Mouse (Mus musculus) midbrain, embryonic 16.5 days (tissue): ENCODE measurements at regions not wholly inside any gene's neighbourhood (a gene's known extent, or its start where the extent isn't known, plus 50 kb on each side); places are given as distances from the start of the nearest gene placed in this dataset.

Experiments used
- ATAC-seq: fragments of 200-750 bp; cut with Nextera tagmentation; 2 replicates; pipeline ENCODE4 v1.8.0; 2017; ENCODE audit warnings: moderate TSS enrichment
- H3K27ac ChIP-seq: fragments of 300-500 bp; sonication (generic); 2 replicates; pipeline ENCODE4 v1.5.1; 2014; ENCODE audit warnings: mild to moderate bottlenecking, low read length, mixed read lengths
- H3K27me3 ChIP-seq: fragments of 300-500 bp; sonication (generic); 2 replicates; pipeline ENCODE4 v1.6.1; 2014; ENCODE audit warnings: low read depth, low read length, mixed read lengths; ENCODE audit not compliant: control insufficient read depth, insufficient read depth
- H3K36me3 ChIP-seq: fragments of 300-500 bp; sonication (generic); 2 replicates; pipeline ENCODE4 v1.6.1; 2014; ENCODE audit warnings: mild to moderate bottlenecking, low read length, moderate library complexity, mixed read lengths; ENCODE audit not compliant: control insufficient read depth, insufficient read depth
- H3K4me1 ChIP-seq: fragments of 300-500 bp; sonication (generic); 2 replicates; pipeline ENCODE4 v1.6.1; 2014; ENCODE audit warnings: mild to moderate bottlenecking, low read length, mixed read lengths; ENCODE audit not compliant: control insufficient read depth, insufficient read depth
- H3K4me2 ChIP-seq: fragments of 300-500 bp; sonication (generic); 2 replicates; pipeline ENCODE4 v1.6.1; 2014; ENCODE audit warnings: mild to moderate bottlenecking, low read length, mixed read lengths
- H3K4me3 ChIP-seq: fragments of 300-500 bp; sonication (generic); 2 replicates; pipeline ENCODE4 v1.5.1; 2014; ENCODE audit warnings: low read depth, mild to moderate bottlenecking, low read length, moderate library complexity, mixed read lengths
- H3K9ac ChIP-seq: fragments of 300-500 bp; sonication (generic); 2 replicates; pipeline ENCODE4 v1.6.1; 2014; ENCODE audit warnings: low read depth, low read length, mixed read lengths
- H3K9me3 ChIP-seq: fragments of 300-500 bp; sonication (generic); replicated peaks from 2 replicates; pipeline ENCODE4 v1.6.1; 2014; ENCODE audit warnings: mild to moderate bottlenecking, low read length, mixed read lengths; ENCODE audit not compliant: control insufficient read depth, poor library complexity, severe bottlenecking
- WGBS: fragments of 180-500 bp; shearing (Covaris S2); extraction: QIAGEN DNeasy Blood & Tissue Kit; methylation state at CpG from one replicate; pipeline ENCODE4 v1.1.7; 2014; 5-methylcytosine and 5-hydroxymethylcytosine counted together

DNA sequence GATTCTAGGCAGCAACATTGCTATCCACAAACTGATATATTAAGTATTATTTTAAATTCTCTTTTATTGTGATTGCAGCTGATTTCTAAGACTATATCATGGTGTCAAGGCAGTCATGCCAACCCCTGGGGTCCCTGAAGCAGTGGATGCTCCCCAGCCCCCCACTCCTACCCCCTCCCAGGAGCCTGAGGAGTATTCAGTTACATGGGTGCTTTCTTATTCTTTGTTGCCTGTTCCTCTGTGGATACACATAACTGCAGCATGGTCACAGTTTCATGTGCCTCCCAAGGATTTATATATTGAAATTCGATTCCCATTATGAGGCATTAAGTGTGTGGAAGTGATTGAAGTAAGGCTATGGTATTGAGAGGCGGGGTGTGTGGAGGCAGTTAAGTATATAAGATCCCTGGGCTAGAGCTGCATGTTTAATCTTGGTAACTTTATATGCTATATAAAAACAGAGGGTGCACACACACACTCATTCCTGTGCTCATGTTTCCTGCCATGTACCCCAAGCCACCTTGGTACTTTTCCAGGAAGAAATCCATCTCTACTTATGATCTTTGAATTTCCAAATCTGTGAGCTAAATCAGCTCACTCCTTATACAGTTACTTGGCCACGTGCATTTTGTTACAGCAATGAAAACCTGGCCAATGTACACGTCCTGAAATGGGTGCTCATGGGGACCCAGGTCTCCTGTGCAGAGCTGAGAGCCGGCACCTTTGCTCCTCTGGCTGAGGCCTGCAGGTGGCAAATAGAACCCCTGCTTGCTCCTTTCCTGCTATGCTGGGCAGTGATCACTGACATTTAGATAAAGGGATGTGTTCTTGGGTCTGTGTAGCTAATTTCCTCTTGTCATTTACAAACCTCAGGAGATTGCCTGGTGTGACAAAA, 259.0 kb downstream of the Nek10 start:
- no peaks in the 10 kb centered on the region for H3K36me3 ChIP-seq
- no peak overlapping the region for H3K9ac ChIP-seq
- no peaks in the 10 kb centered on the region for H3K27me3 ChIP-seq
- WGBS: 63% methylated on average over 5 of the region's 5 CpGs
- H3K4me1 ChIP-seq: 0 out of 2 replicates have a peak, but pooled peaks cover 4% of the 10 kb centered on the region
- no peak overlapping the region for H3K4me2 ChIP-seq
- no peak overlapping the region for H3K4me3 ChIP-seq
- peak; percentile 8; the same call in 1 of the 2 replicates for ATAC-seq
- H3K27ac ChIP-seq: no peak overlapping the region
- H3K9me3 ChIP-seq: no peaks in the 10 kb centered on the region

DNA sequence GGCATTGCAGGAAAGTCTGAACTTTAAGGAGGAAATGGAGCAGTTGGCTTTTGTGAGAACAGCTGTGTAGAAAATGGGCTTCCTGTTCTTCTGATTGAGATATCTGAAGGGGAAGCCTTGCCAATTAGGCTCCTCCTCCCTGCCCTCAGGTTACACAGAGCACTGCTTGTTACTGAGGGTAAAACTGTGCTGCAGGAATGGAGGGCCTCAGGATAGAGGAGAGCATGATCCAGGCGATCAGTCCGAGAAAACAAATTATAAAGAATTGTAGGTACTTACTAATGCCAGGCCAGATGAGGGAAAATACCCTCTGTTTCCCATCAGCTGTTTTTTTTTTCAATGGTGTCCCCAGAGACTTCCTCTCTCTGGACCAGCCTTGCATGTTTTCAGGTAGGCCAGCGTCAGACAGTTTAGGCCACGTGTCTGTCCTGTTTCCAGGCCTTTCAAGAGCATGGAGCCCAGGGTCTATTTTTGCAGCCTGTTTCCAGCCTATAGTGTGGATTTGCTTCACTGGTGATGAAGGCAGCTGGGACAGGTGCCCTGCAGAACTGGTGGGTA, 259.7 kb downstream of the Nek10 start:
- Histone ChIP-seq H3K9me3 (no peaks in the 10 kb centered on the region), H3K9ac (no peak overlapping the region), H3K4me1 (0 out of 2 replicates have a peak, but pooled peaks cover 4% of the 10 kb centered on the region), H3K36me3 (no peaks in the 10 kb centered on the region), H3K27me3 (no peaks in the 10 kb centered on the region), H3K4me2 (no peak overlapping the region), H3K4me3 (no peak overlapping the region), H3K27ac (no peak overlapping the region)
- peak; percentile 72; the same call in 1 of the 2 replicates for ATAC-seq
- 49% methylated on average over 4 of the region's 4 CpGs for WGBS

DNA sequence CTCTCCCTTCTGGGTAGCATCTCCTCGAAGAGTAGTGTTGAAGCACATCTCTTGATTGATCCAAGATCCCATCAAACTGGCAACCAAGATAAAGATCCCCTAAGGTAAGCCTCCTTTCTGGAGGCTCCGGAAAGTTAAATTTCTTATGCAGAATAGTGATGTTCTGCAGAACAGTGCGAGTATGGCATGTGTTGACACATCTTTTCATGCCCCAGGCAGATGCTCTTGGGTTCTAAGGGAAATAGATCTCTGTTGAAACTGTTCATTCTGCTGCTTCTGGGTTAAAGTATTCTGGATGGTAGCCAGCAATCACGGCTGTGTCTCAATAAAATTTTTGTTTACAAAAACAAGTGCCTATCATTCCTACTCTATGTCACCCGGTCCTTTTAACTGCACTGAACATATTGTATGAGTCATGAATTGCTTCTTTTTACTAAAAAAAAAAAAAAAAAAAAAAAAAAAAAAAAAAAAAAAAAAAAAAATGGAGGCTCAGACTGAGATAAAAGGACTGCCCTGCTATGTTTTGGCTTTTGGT, 261.8 kb downstream of the Nek10 start:
- WGBS: 79% methylated on average over 5 of the region's 5 CpGs
- Histone ChIP-seq H3K4me3 (no peak overlapping the region), H3K9ac (no peak overlapping the region), H3K9me3 (no peaks in the 10 kb centered on the region), H3K27me3 (no peaks in the 10 kb centered on the region), H3K4me2 (no peak overlapping the region), H3K4me1 (0 out of 2 replicates have a peak, but pooled peaks cover 4% of the 10 kb centered on the region), H3K36me3 (no peaks in the 10 kb centered on the region), H3K27ac (no peak overlapping the region)
- ATAC-seq: no peak

DNA sequence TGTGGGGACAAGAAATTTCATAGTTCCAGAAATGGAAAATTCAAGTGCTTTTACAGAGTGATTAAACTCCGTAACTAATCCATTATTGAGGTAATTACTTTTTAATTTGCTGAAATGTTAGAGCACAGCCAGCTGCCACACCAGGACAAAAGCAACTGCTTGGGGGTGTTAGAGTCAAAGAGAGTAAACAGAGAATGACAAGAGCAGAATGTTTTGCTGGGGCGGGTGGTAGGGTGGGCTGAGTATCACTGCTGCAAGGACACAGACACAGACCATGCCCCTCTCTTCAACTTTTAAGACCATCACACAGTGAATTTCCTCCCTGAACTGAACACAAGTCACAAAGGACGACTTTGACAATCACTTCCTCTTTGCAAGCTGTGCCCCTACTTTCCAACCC, 272.7 kb downstream of the Nek10 start:
- Histone ChIP-seq H3K9ac (no peak overlapping the region), H3K4me1 (no peaks in the 10 kb centered on the region), H3K4me2 (no peak overlapping the region), H3K4me3 (no peak overlapping the region), H3K27ac (no peak overlapping the region), H3K9me3 (no peaks in the 10 kb centered on the region), H3K36me3 (no peaks in the 10 kb centered on the region), H3K27me3 (no peaks in the 10 kb centered on the region)
- ATAC-seq: no peak
- 41% methylated on average over 3 of the region's 3 CpGs for WGBS

DNA sequence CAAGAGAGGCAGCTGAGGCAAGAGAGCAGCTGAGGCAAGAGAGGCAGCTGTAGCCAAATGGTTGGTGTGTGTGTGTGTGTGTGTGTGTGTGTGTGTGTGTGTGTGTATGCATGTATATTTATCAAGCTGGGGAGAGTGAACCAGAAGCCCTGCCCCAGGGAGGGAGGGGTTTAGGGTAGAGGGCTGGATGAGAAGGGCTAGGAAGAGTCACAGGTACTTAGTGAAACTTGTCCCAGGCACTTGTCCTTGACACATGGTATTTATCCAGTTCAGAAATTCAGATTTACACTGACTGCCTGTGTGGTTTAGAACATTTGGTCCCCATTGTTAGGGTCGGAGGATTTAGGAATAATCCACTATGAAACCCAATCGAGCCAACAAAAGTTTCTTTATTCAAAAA, 279.7 kb downstream of the Nek10 start:
- WGBS: 52% methylated on average over 2 of the region's 2 CpGs
- Histone ChIP-seq H3K27ac (no peak overlapping the region), H3K9me3 (no peaks in the 10 kb centered on the region), H3K4me1 (no peaks in the 10 kb centered on the region), H3K9ac (no peak overlapping the region), H3K27me3 (no peaks in the 10 kb centered on the region), H3K4me3 (no peak overlapping the region), H3K4me2 (no peak overlapping the region), H3K36me3 (no peaks in the 10 kb centered on the region)
- ATAC-seq: no peak

DNA sequence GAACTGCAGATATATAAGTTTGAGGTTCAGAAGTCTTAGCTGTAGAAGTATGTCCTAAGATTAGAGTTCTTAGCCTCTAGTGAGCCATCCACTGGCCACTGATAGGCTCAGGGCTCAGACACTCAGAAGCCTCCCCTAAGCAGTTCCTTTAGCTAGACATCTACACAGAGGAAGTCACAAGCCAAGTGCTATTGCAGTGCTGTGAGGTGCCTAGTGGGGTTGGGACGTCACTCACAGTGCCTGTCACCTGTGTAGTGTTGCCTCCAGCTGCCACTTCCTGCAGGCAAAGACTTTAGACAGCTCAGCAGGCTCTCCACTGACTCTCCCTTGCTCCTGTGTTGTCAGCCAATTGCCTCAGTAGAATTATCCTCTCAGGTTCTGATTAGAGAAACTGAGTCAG, 280.6 kb downstream of the Nek10 start:
- no peaks in the 10 kb centered on the region for H3K4me1 ChIP-seq
- 46% methylated on average over 1 of the region's 1 CpGs for WGBS
- ATAC-seq: no peak

DNA sequence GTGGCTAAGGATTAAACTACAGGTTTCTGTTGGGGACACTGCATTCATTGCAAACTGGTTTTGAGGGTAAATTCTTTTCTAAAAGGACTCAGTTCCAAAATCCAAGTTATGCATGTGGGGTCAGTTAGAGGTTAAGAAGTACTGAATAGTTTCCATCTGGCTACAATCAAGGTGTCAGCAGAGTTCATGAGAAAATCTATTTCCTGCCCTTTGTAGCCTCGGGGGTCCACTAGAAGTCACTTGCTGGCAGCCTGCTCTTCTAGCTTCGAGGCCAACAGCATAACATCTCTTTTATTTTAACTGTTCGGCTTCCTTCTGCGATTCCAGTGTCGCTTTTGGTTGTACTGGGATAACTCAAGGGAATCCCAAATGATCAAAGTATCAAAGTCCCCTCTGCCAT, 283.8 kb downstream of the Nek10 start:
- Histone ChIP-seq H3K4me2 (no peak overlapping the region), H3K36me3 (no peaks in the 10 kb centered on the region), H3K9me3 (no peaks in the 10 kb centered on the region), H3K4me3 (no peak overlapping the region), H3K4me1 (no peaks in the 10 kb centered on the region), H3K9ac (no peak overlapping the region), H3K27ac (no peak overlapping the region), H3K27me3 (no peaks in the 10 kb centered on the region)
- ATAC-seq: no peak
- WGBS: 69% methylated on average over 5 of the region's 5 CpGs

More for the DNA sequence above, 280.6 kb downstream of the Nek10 start:
- H3K9ac ChIP-seq: no peak overlapping the region
- H3K36me3 ChIP-seq: no peaks in the 10 kb centered on the region
- H3K27me3 ChIP-seq: no peaks in the 10 kb centered on the region
- no peak overlapping the region for H3K4me2 ChIP-seq
- H3K27ac ChIP-seq: no peak overlapping the region
- H3K9me3 ChIP-seq: no peaks in the 10 kb centered on the region
- H3K4me3 ChIP-seq: no peak overlapping the region

DNA sequence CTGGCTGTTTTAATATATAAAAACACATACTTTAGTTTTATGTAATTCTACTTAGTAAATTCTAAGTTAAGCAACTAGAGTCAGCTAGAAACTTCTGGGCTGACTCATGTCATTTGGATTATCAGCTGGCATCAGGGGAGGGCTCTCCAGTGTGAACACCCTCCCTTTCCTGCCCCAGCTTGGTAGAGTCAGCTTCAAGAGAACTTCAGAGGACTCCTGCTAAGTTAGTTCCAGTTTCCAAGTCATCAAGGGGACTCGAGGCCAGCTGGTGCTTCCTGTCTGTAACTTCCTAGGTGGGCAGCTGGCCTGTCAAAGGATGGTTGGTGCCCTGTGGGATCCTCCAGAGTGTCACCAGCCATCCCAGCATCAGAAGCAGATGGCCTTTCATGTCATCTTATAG, 293.6 kb downstream of the Nek10 start:
- Histone ChIP-seq H3K36me3 (no peaks in the 10 kb centered on the region), H3K27me3 (no peaks in the 10 kb centered on the region), H3K9me3 (0 out of 2 replicates have a peak, but pooled peaks cover 2% of the 10 kb centered on the region), H3K4me3 (no peak overlapping the region), H3K9ac (no peak overlapping the region), H3K27ac (no peak overlapping the region), H3K4me1 (no peaks in the 10 kb centered on the region), H3K4me2 (no peak overlapping the region)
- ATAC-seq: no peak
- 78% methylated on average over 1 of the region's 1 CpGs for WGBS

DNA sequence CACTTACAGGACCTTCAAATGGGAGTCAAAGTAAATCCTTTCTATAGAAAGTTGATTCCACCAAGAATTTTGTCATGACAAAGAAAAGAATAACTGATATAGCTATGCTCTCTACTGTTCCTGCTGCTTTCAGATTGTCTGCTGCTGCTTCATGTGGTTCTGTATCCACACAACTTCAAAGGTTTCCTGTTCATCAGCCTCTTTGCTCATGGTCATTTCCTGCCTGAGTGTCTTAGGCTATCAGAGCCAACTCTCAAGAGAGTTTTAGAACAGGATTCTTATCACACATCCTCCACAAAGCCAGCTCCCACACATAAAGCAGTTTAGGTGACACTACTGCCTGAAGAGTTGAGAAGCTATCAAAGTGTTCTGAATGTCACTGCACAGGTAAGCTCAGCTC, 296.7 kb downstream of the Nek10 start:
- Histone ChIP-seq H3K4me2 (no peak overlapping the region), H3K27me3 (no peaks in the 10 kb centered on the region), H3K36me3 (no peaks in the 10 kb centered on the region), H3K4me3 (no peak overlapping the region), H3K4me1 (no peaks in the 10 kb centered on the region), H3K9ac (no peak overlapping the region), H3K9me3 (0 out of 2 replicates have a peak, but pooled peaks cover 2% of the 10 kb centered on the region), H3K27ac (no peak overlapping the region)
- ATAC-seq: no peak
